Mouse (Mus musculus) lung, postnatal 0 days (tissue): Measurements from ENCODE around the gene Slc9b2.

Experiments used
- CTCF ChIP-seq: IDR thresholded peaks from 2 replicates; pipeline ENCODE4 v1.5.1; 2016; ENCODE audit warnings: antibody characterized with exemption, mild to moderate bottlenecking
- EP300 ChIP-seq: IDR thresholded peaks from 2 replicates; pipeline ENCODE4 v1.6.1; 2016; ENCODE audit warnings: antibody characterized with exemption, mild to moderate bottlenecking, control low read depth

GRCm38 (mm10) chr3:135379868-135380267 lies 72.4 kb downstream of the Slc9b2 start:
- TF ChIP-seq CTCF (no peak), EP300 (no peak)
